Mouse (Mus musculus) lung, embryonic 14.5 days (tissue): Measurements from ENCODE around the gene Tmem201. TPM values are rescaled to one million over a fixed set of nuclear protein-coding genes. Genes with fewer than 3 reads are reported as not detected.

ENCODE experiments used
- ATAC-seq: fragments of 200-750 bp; cut with Nextera tagmentation; 2 replicates; pipeline ENCODE4 v1.8.0; 2017; ENCODE audit warnings: mild to moderate bottlenecking, moderate TSS enrichment, moderate library complexity; ENCODE audit not compliant: insufficient read depth
- DNase-seq: peaks from one replicate; pipeline ENCODE4 v3.0.0-alpha.2; 2015
- H3K27ac ChIP-seq: fragments of 300-500 bp; sonication (generic); 2 replicates; pipeline ENCODE4 v1.5.1; 2014; ENCODE audit warnings: low read depth, mild to moderate bottlenecking, moderate library complexity
- H3K27me3 ChIP-seq: fragments of 300-500 bp; sonication (generic); 2 replicates; pipeline ENCODE4 v1.6.1; 2014; ENCODE audit warnings: low read length, control low read depth; ENCODE audit not compliant: insufficient read depth
- H3K36me3 ChIP-seq: fragments of 300-500 bp; sonication (generic); 2 replicates; pipeline ENCODE4 v1.6.1; 2014; ENCODE audit warnings: control low read depth; ENCODE audit not compliant: insufficient read depth
- H3K4me1 ChIP-seq: fragments of 300-500 bp; sonication (generic); 2 replicates; pipeline ENCODE4 v1.6.1; 2014; ENCODE audit warnings: antibody characterized with exemption, control low read depth; ENCODE audit not compliant: insufficient read depth
- H3K4me2 ChIP-seq: fragments of 300-500 bp; sonication (generic); 2 replicates; pipeline ENCODE4 v1.6.1; 2014; ENCODE audit warnings: mild to moderate bottlenecking
- H3K4me3 ChIP-seq: fragments of 300-500 bp; sonication (generic); 2 replicates; pipeline ENCODE4 v1.5.1; 2014; ENCODE audit warnings: low read depth, low read length
- H3K9ac ChIP-seq: fragments of 300-500 bp; sonication (generic); 2 replicates; pipeline ENCODE4 v1.6.1; 2014
- H3K9me3 ChIP-seq: fragments of 300-500 bp; sonication (generic); 2 replicates; pipeline ENCODE4 v1.6.1; 2016; ENCODE audit warnings: low read depth, low read length, control low read depth
- CTCF ChIP-seq: IDR thresholded peaks from 2 replicates; pipeline ENCODE4 v1.5.1; 2016; ENCODE audit warnings: antibody characterized with exemption, low read depth
- WGBS: fragments of 180-500 bp; shearing (Covaris S2); extraction: QIAGEN DNeasy Blood & Tissue Kit; methylation state at CpG from one replicate; pipeline ENCODE4 v1.1.7; 2014; 5-methylcytosine and 5-hydroxymethylcytosine counted together
- polyA plus RNA-seq: library from polyadenylated mRNA; unstranded; fragments of >200 nt; fragmentation: Nextera tagmentation; extraction: Ambion mirVana; gene quantifications from 2 replicates; pipeline ENCODE4 v1.2.1, GENCODE M21; 2014

Gene Tmem201
- 24.7 and 30.3 TPM in 2 replicates for polyA plus RNA-seq

- peak within 1 kb of the TSS; percentile 77 for H3K9ac ChIP-seq
- ATAC-seq (peak; percentile 88), DNase-seq (peak; percentile 99)
- peak within 1 kb of the TSS; percentile 77 for H3K4me3 ChIP-seq
- H3K36me3 ChIP-seq: peaks cover 4% of the 10 kb centered on the region; the same call in 1 of the 2 replicates
- peak within 1 kb of the TSS; percentile 70 for H3K27ac ChIP-seq
- TF ChIP-seq CTCF: peak; percentile 83
- peaks cover 19% of the 10 kb centered on the region for H3K4me1 ChIP-seq
- WGBS: under 1% methylated on average over 92 of the region's 97 CpGs
- H3K4me2 ChIP-seq: peak within 1 kb of the TSS; percentile 99
- H3K27me3 ChIP-seq: no peaks in the 10 kb centered on the region
- no peaks in the 10 kb centered on the region for H3K9me3 ChIP-seq
Observed at GRCm38 (mm10) chr4:149737383-149738324, at the start of gene Tmem201. Gene Tmem201, minus strand, starts transcription at chr4:149738044.

DNA sequence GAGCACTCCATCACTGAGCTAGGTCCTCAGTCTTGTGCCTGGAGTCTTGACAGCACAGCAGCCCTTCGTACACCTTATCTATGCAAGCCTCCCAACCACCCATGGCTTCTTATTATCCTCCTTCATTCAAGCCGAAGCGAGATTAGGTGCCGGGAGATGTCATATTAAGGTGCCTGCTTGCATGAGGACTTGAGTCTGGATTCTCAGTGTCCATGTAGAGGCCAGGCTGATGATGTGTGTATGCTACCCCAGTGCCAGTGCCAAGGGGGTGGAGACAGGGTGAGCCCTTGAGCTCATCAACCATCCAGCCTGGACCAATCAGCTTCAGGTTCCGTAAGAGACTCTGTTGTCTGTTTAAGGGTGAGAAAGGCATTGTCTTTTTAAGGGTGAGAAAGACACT, 47.1 kb upstream of the Tmem201 start:
- no peak overlapping the region for H3K27ac ChIP-seq
- H3K4me1 ChIP-seq: peaks cover 2% of the 10 kb centered on the region; the same call in 1 of the 2 replicates
- H3K27me3 ChIP-seq: no peaks in the 10 kb centered on the region
- no peak overlapping the region for H3K4me2 ChIP-seq
- H3K36me3 ChIP-seq: no peaks in the 10 kb centered on the region
- DNase-seq (no peak), ATAC-seq (no peak)
- TF ChIP-seq CTCF: no peak
- no peaks in the 10 kb centered on the region for H3K9me3 ChIP-seq
- 73% methylated on average over 5 of the region's 5 CpGs for WGBS
- H3K9ac ChIP-seq: no peak overlapping the region
- no peak overlapping the region for H3K4me3 ChIP-seq

GRCm38 (mm10) chr4:149784371-149784770, 46.5 kb upstream of the Tmem201 start:
- Histone ChIP-seq H3K9ac (no peak overlapping the region), H3K4me3 (no peak overlapping the region), H3K4me1 (peaks cover 7% of the 10 kb centered on the region; the same call in 1 of the 2 replicates), H3K27me3 (no peaks in the 10 kb centered on the region), H3K27ac (no peak overlapping the region), H3K4me2 (no peak overlapping the region), H3K9me3 (no peaks in the 10 kb centered on the region), H3K36me3 (no peaks in the 10 kb centered on the region)
- 69% methylated on average over 9 of the region's 9 CpGs for WGBS
- no peak for DNase-seq
- no peak for TF ChIP-seq CTCF
- no peak for ATAC-seq

- TF ChIP-seq CTCF: no peak
- Histone ChIP-seq H3K9ac (no peak overlapping the region), H3K9me3 (no peaks in the 10 kb centered on the region), H3K4me3 (no peak overlapping the region), H3K27ac (no peak overlapping the region), H3K36me3 (no peaks in the 10 kb centered on the region), H3K4me1 (peaks cover 7% of the 10 kb centered on the region; the same call in 1 of the 2 replicates), H3K4me2 (no peak overlapping the region), H3K27me3 (no peaks in the 10 kb centered on the region)
- no peak for DNase-seq
- no peak for ATAC-seq
- 60% methylated on average over 8 of the region's 8 CpGs for WGBS
Observed at GRCm38 (mm10) chr4:149782975-149783374, 45.1 kb upstream of the Tmem201 start.

DNA sequence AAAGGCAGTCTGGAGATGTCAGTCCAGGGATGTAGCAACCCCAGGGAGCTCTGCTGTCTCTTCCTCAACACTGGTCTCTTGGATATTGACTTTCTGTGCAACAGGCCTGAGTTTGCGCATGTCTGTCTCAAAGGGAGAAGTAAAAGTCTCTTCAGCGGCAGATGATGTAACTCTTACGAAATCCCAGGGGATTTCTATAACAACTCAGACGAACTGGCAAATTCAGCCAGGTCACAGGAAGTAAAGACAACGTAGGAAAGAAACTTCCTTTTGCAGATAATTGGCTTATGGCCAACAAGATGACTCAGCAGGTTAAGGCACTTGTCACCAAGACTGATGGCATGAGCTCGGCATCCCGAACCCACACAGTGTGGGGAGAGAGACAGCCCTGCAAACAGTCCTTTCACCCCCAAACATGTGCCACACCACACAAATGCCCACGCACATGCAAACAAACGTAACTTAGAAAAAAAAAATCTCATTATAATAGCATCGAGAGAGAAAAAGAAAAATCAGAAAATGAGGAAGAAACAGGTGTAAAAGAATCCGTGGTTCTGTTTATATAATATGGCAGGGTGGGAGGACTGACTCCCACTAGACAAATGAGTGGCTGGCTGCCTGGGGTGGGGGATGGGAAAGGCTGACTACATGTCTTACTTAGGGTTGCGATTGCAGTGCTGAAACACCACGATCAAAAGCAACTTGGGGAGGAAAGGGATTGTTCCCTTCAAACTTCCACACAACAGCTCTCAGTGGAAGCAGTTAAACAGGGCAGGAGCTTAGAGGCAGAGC, 42.9 kb upstream of the Tmem201 start:
- peaks cover 7% of the 10 kb centered on the region; the same call in 1 of the 2 replicates for H3K4me1 ChIP-seq
- no peak overlapping the region for H3K9ac ChIP-seq
- H3K9me3 ChIP-seq: no peaks in the 10 kb centered on the region
- ATAC-seq: no peak; the same call in 1 of the 2 replicates
- H3K27me3 ChIP-seq: no peaks in the 10 kb centered on the region
- no peak overlapping the region for H3K27ac ChIP-seq
- peak; percentile 79 for DNase-seq
- no peak overlapping the region for H3K4me3 ChIP-seq
- TF ChIP-seq CTCF: no peak
- no peaks in the 10 kb centered on the region for H3K36me3 ChIP-seq
- WGBS: 36% methylated on average over 13 of the region's 13 CpGs
- no peak overlapping the region for H3K4me2 ChIP-seq

GRCm38 (mm10) chr4:149779966-149780365, 42.1 kb upstream of the Tmem201 start:
- Histone ChIP-seq H3K9ac (no peak overlapping the region), H3K4me3 (no peak overlapping the region), H3K4me1 (peaks cover 10% of the 10 kb centered on the region; the same call in 1 of the 2 replicates), H3K36me3 (no peaks in the 10 kb centered on the region), H3K4me2 (no peak overlapping the region), H3K27ac (no peak overlapping the region), H3K27me3 (no peaks in the 10 kb centered on the region), H3K9me3 (no peaks in the 10 kb centered on the region)
- WGBS: 61% methylated on average over 9 of the region's 9 CpGs
- no peak for TF ChIP-seq CTCF
- DNase-seq (no peak), ATAC-seq (no peak)
